Mouse (Mus musculus) E14TG2a.4 (cell line): ENCODE data around the gene Neurog2.

Experiments
- H3K27me3 ChIP-seq: 2 replicates; pipeline ENCODE4 v1.6.1; 2014; ENCODE audit warnings: low read length, control low read depth; ENCODE audit not compliant: insufficient read depth
- H3K36me3 ChIP-seq: 2 replicates; pipeline ENCODE4 v1.6.1; 2014; ENCODE audit warnings: low read length, control low read depth; ENCODE audit not compliant: insufficient read depth
- H3K4me1 ChIP-seq: replicated peaks from 2 replicates; pipeline ENCODE4 v1.6.1; 2014; ENCODE audit warnings: low read depth, low read length, control low read depth
- H3K4me3 ChIP-seq: replicated peaks from 2 replicates; pipeline ENCODE4 v1.5.1; 2014; ENCODE audit warnings: mild to moderate bottlenecking, low read length
- H3K9me3 ChIP-seq: 2 replicates; pipeline ENCODE4 v1.6.1; 2014; ENCODE audit warnings: low read length, control low read depth
- CTCF ChIP-seq: conservative IDR thresholded peaks from 2 replicates; pipeline ENCODE4 v1.5.1; 2014; ENCODE audit warnings: low read length
- NANOG ChIP-seq: IDR thresholded peaks from 2 replicates; pipeline ENCODE4 v1.6.1; 2014; ENCODE audit warnings: borderline replicate concordance, low read length, mixed read lengths
- POU5F1 ChIP-seq: IDR thresholded peaks from 2 replicates; pipeline ENCODE4 v1.6.1; 2014; ENCODE audit warnings: low read length, borderline replicate concordance

Neurog2 gene

GRCm38 (mm10) chr3:127628311-127629184, 4.4 kb upstream of the Neurog2 start:
- peak overlapping the region; percentile 5; the same call in 1 of the 2 replicates for H3K4me3 ChIP-seq
- H3K27me3 ChIP-seq, result peaks cover 90% of the 10 kb centered on the region
- H3K36me3 ChIP-seq, result no peaks in the 10 kb centered on the region

GRCm38 (mm10) chr3:127630190-127630589, 2.7 kb upstream of the Neurog2 start:
- Histone ChIP-seq H3K4me3 (no peak overlapping the region), H3K4me1 (peaks cover 52% of the 10 kb centered on the region), H3K27me3 (peaks cover 95% of the 10 kb centered on the region), H3K36me3 (no peaks in the 10 kb centered on the region), H3K9me3 (no peaks in the 10 kb centered on the region)
- no peak for TF ChIP-seq POU5F1
- TF ChIP-seq CTCF, result no peak
- no peak for TF ChIP-seq NANOG

More at GRCm38 (mm10) chr3:127628311-127629184, 4.4 kb upstream of the Neurog2 start:
- peaks cover 42% of the 10 kb centered on the region for H3K4me1 ChIP-seq
- no peaks in the 10 kb centered on the region for H3K9me3 ChIP-seq
- TF ChIP-seq POU5F1 (no peak), NANOG (no peak), CTCF (no peak)

DNA sequence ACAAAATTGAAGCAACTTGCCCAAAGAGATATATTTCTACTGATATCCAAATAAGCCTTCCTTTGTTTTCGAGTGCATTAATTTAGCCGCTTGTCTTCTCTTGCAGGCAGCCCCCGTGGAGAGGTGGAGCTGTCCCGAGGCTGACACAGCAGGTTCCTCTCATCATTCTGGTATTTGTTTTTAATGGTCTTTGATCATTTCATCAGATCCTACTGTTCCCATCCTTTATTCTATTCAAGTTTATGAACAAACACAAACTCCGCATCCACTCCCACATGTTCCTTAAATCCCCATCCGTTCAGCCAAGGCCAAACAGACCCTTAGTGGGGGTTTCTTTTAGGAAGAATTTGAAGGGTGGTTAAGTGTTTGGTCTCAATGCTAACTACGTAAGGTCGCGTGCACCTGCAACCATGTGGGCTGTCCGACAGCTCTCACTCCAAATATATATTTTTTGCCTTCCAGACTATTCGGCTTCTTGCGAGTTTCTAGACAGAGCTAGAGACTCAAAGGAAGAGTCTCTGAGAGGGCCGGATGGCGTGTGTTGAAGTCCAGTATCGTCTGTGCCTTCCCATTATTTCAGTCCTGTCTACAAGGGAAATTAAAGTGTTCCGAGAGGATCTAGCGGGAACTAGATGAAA, 2.1 kb upstream of the Neurog2 start:
- Histone ChIP-seq H3K4me3 (no peak overlapping the region), H3K4me1 (peaks cover 47% of the 10 kb centered on the region), H3K27me3 (peaks cover 94% of the 10 kb centered on the region), H3K36me3 (no peaks in the 10 kb centered on the region), H3K9me3 (no peaks in the 10 kb centered on the region)
- TF ChIP-seq NANOG (no peak), CTCF (no peak), POU5F1 (no peak)

GRCm38 (mm10) chr3:127631582-127631981, 1.4 kb upstream of the Neurog2 start:
- Histone ChIP-seq H3K4me3 (no peak overlapping the region), H3K27me3 (peaks cover 90% of the 10 kb centered on the region), H3K4me1 (peaks cover 47% of the 10 kb centered on the region), H3K36me3 (no peaks in the 10 kb centered on the region), H3K9me3 (no peaks in the 10 kb centered on the region)
- TF ChIP-seq POU5F1 (no peak), CTCF (no peak), NANOG (no peak)

- TF ChIP-seq POU5F1, result no peak
- no peak for TF ChIP-seq CTCF
- no peak for TF ChIP-seq NANOG
- peaks cover 89% of the 10 kb centered on the region for H3K27me3 ChIP-seq
- H3K36me3 ChIP-seq, result no peaks in the 10 kb centered on the region
- peaks cover 40% of the 10 kb centered on the region for H3K4me1 ChIP-seq
- H3K9me3 ChIP-seq, result no peaks in the 10 kb centered on the region
- peak overlapping the region; percentile 77 for H3K4me3 ChIP-seq
These were observed 404 bp upstream of the Neurog2 start for GRCm38 (mm10) chr3:127632531-127632930.

GRCm38 (mm10) chr3:127634101-127634983, 1.4 kb downstream of the Neurog2 start:
- peaks cover 28% of the 10 kb centered on the region for H3K4me1 ChIP-seq
- no peaks in the 10 kb centered on the region for H3K9me3 ChIP-seq
- H3K4me3 ChIP-seq, result peak overlapping the region; percentile 77
- H3K27me3 ChIP-seq, result peaks cover 92% of the 10 kb centered on the region
- H3K36me3 ChIP-seq, result no peaks in the 10 kb centered on the region
- TF ChIP-seq POU5F1, result no peak
- TF ChIP-seq NANOG, result no peak
- TF ChIP-seq CTCF, result no peak; the same call in 1 of the 2 replicates

DNA sequence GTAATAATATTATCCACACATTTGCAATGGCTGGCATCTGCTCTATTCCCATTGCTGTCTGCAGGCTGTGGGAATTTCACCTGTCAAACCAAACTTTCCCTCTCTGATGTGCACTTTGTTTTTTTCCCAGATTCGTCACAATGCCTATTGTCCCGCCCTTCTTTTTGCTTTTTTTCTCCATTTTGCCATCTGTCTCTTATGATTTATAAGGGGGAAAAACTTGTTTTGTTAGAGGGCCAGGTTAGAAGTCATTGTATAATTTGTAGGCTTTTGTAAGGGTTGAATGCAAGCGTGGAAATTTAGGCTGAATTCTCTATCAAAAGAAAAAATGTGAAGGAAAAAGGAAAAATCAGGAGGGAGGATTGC, 2.0 kb downstream of the Neurog2 start:
- Histone ChIP-seq H3K9me3 (no peaks in the 10 kb centered on the region), H3K36me3 (no peaks in the 10 kb centered on the region), H3K4me1 (peaks cover 34% of the 10 kb centered on the region), H3K4me3 (peak overlapping the region; percentile 77), H3K27me3 (peaks cover 92% of the 10 kb centered on the region)
- no peak for TF ChIP-seq CTCF
